Mouse (Mus musculus): ENCODE measurements around the gene Cop1. TPM values are rescaled to one million over a fixed set of nuclear protein-coding genes. Genes with fewer than 3 reads are reported as not detected.

The Cop1 gene
- polyA plus RNA-seq, 1 experiment from 2014 or later: 107 TPM

DNA sequence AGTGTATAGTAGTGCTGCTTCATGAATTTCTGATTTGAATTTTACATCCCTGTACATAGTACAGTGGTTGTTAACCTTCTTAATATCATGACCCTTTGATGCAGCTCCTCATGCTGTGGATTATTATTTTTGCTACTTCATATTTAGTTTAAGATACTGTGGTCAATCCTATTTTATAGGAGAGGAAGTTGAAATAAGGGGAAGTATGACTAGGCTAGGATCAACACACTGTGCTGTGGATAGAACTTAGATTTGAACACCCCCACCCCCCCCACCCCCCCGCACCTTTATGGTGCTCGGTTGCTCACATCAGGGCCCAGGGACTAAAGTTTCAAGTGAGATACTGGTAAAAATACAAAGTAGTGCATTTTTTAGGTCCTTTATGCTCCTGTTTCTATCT, 58.7 kb downstream of the Cop1 start:
- no peaks in the 10 kb centered on the region for H3K9me3 ChIP-seq (ENCODE audit: control insufficient read depth, low read length)
- H3K4me1 ChIP-seq (ENCODE audit: control insufficient read depth in 2 of 2, insufficient read depth in 2 of 2, low read length in 2 of 2): no peaks in the 10 kb centered on the region
- no peak overlapping the region for H3K4me2 ChIP-seq (ENCODE audit: low read length)
- H3K27ac ChIP-seq (replicated peaks in 1 of 2; ENCODE audit: control insufficient read depth in 1 of 2, insufficient read depth in 1 of 2, low read depth in 2 of 2, low read length in 2 of 2): no peak overlapping the region
- no peak overlapping the region for H3K9ac ChIP-seq (ENCODE audit: low read length)
- no peak for ATAC-seq (ENCODE audit: insufficient number of reproducible peaks, insufficient read depth, low FRiP score, low read depth)
- peaks cover 31% of the 10 kb centered on the region for H3K36me3 ChIP-seq (ENCODE audit: control insufficient read depth, insufficient read depth, low read length)
- WGBS: 86% methylated on average over 2 of the region's 2 CpGs
- H3K4me3 ChIP-seq (ENCODE audit: control insufficient read depth in 1 of 2, insufficient read depth in 1 of 2, low read depth in 1 of 2, low read length in 2 of 2): no peak overlapping the region
- H3K27me3 ChIP-seq (ENCODE audit: control insufficient read depth, insufficient read depth, low read length): no peaks in the 10 kb centered on the region

DNA sequence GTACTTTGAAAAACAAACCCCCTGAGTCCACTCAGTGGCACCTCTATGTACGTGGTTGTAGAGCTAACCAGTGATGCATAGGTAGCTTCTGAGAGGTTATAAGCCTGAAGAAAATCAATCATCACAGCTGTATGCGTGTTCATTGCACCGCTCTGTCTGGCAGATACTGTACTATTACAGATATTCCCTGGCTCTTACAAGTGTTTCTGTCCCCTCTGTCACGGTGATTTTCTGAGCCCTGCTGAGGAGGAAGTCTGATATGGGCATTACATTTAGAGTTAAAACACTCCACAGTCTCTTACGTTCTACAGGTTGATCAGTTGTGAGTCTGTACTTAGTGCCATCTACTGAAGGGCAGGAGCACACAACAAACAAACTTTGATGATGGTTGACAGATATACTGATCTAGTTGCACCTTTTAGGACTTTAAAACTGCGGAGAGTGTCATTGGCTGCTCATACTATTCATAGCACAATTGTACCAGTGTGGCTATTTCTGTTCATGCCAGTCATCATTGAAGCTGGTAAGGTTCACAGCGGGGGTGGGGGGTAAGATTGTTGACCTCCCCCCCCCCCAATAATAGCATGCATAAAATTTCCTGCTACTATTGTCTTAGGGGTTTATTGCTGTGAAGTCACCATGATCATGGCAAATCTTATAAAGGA, 69.4 kb downstream of the Cop1 start:
- Histone ChIP-seq H3K4me2 (ENCODE audit: low read length) (peak overlapping the region; percentile 2), H3K27ac (replicated peaks in 1 of 2; ENCODE audit: control insufficient read depth in 1 of 2, insufficient read depth in 1 of 2, low read depth in 2 of 2, low read length in 2 of 2) (peak overlapping the region; percentile 61 to 75), H3K36me3 (ENCODE audit: control insufficient read depth, insufficient read depth, low read length) (0 out of 2 replicates have a peak, but pooled peaks cover 3% of the 10 kb centered on the region), H3K9me3 (ENCODE audit: control insufficient read depth, low read length) (no peaks in the 10 kb centered on the region), H3K9ac (ENCODE audit: low read length) (no peak overlapping the region), H3K4me1 (ENCODE audit: control insufficient read depth in 2 of 2, insufficient read depth in 2 of 2, low read length in 2 of 2) (peaks cover 0 to 3% of the 10 kb centered on the region in 2 experiments; a peak in 1 of 4 replicates), H3K27me3 (ENCODE audit: control insufficient read depth, insufficient read depth, low read length) (no peaks in the 10 kb centered on the region), H3K4me3 (ENCODE audit: control insufficient read depth in 1 of 2, insufficient read depth in 1 of 2, low read depth in 1 of 2, low read length in 2 of 2) (no peak overlapping the region)
- ATAC-seq (ENCODE audit: insufficient number of reproducible peaks, insufficient read depth, low FRiP score, low read depth): peak; percentile 26; the same call in 1 of the 2 replicates
- 46% methylated on average over 7 of the region's 7 CpGs for WGBS

DNA sequence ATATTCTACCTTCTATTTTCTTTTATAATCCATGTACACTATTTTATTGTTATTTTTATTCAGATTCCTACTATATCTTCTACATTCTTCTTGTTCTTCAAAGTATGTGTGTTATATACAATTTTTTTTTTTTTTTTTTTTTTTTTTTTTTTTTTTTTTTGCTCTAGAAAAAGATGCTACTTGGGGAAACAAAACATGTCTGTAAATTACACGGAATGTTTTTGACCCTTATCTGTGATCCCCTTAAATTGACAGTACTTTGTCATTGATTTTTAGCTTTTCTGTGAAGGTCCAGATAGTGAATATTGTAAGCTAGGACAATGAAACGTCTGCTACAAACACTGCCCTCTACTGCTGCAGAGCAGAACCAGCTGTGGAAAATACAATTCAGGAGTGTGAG, 81.5 kb downstream of the Cop1 start:
- Histone ChIP-seq H3K9ac (ENCODE audit: low read length) (no peak overlapping the region), H3K27me3 (ENCODE audit: control insufficient read depth, insufficient read depth, low read length) (no peaks in the 10 kb centered on the region), H3K4me2 (ENCODE audit: low read length) (no peak overlapping the region), H3K27ac (replicated peaks in 1 of 2; ENCODE audit: control insufficient read depth in 1 of 2, insufficient read depth in 1 of 2, low read depth in 2 of 2, low read length in 2 of 2) (no peak overlapping the region), H3K36me3 (ENCODE audit: control insufficient read depth, insufficient read depth, low read length) (peaks cover 42% of the 10 kb centered on the region), H3K4me1 (ENCODE audit: control insufficient read depth in 2 of 2, insufficient read depth in 2 of 2, low read length in 2 of 2) (no peaks in the 10 kb centered on the region), H3K4me3 (ENCODE audit: control insufficient read depth in 1 of 2, insufficient read depth in 1 of 2, low read depth in 1 of 2, low read length in 2 of 2) (no peak overlapping the region), H3K9me3 (ENCODE audit: control insufficient read depth, low read length) (no peaks in the 10 kb centered on the region)
- no peak for ATAC-seq (ENCODE audit: insufficient number of reproducible peaks, insufficient read depth, low FRiP score, low read depth)
- 73% methylated on average over 2 of the region's 2 CpGs for WGBS

DNA sequence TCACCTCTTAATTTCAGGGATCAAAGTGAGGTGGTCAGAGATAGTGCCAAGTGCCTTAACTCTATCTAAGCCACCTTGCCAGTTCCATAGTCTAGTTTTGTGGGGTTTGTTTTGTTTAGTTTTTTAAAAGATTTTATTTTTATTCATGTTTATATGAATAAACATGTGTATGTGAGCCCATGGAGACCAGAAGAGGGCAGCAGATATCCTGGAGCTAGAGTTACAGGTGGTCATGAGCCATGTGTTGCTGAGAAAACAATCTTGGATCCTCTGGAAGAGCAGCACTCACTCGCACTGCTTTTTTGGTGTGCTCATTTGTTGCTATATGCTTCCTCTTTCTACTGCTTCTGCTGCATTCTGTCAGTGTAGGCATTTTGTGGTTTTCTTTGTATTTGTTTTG, 90.5 kb downstream of the Cop1 start:
- Histone ChIP-seq H3K9ac (ENCODE audit: low read length) (no peak overlapping the region), H3K27me3 (ENCODE audit: control insufficient read depth, insufficient read depth, low read length) (no peaks in the 10 kb centered on the region), H3K4me1 (ENCODE audit: control insufficient read depth in 2 of 2, insufficient read depth in 2 of 2, low read length in 2 of 2) (no peaks in the 10 kb centered on the region), H3K27ac (replicated peaks in 1 of 2; ENCODE audit: control insufficient read depth in 1 of 2, insufficient read depth in 1 of 2, low read depth in 2 of 2, low read length in 2 of 2) (no peak overlapping the region), H3K36me3 (ENCODE audit: control insufficient read depth, insufficient read depth, low read length) (peaks cover 37% of the 10 kb centered on the region), H3K9me3 (ENCODE audit: control insufficient read depth, low read length) (no peaks in the 10 kb centered on the region), H3K4me2 (ENCODE audit: low read length) (no peak overlapping the region), H3K4me3 (ENCODE audit: control insufficient read depth in 1 of 2, insufficient read depth in 1 of 2, low read depth in 1 of 2, low read length in 2 of 2) (no peak overlapping the region)
- ATAC-seq (ENCODE audit: insufficient number of reproducible peaks, insufficient read depth, low FRiP score, low read depth): no peak
- 72% methylated on average over 1 of the region's 1 CpGs for WGBS

DNA sequence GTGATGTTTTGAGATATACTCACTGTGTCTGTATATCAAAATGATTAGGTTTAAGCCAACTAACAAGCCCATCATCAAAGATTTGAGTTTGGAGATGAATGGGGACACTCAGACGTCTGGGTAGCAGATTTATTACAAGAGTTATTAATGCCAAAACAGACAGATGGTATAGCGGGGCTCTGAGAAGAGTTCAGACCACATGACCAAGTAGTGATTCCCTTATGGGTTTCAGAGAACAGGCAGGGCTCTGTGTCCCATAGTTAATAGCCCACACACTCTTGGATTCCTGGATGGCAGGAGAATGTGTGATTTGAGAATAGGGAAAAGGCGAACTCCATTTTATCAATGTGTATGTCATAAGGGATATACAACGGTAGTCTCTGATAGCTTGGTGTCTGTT, 98.9 kb downstream of the Cop1 start:
- Histone ChIP-seq H3K36me3 (ENCODE audit: control insufficient read depth, insufficient read depth, low read length) (peaks cover 54% of the 10 kb centered on the region), H3K9ac (ENCODE audit: low read length) (no peak overlapping the region), H3K4me3 (ENCODE audit: control insufficient read depth in 1 of 2, insufficient read depth in 1 of 2, low read depth in 1 of 2, low read length in 2 of 2) (no peak overlapping the region), H3K9me3 (ENCODE audit: control insufficient read depth, low read length) (no peaks in the 10 kb centered on the region), H3K27ac (replicated peaks in 1 of 2; ENCODE audit: control insufficient read depth in 1 of 2, insufficient read depth in 1 of 2, low read depth in 2 of 2, low read length in 2 of 2) (no peak overlapping the region), H3K4me2 (ENCODE audit: low read length) (no peak overlapping the region), H3K27me3 (ENCODE audit: control insufficient read depth, insufficient read depth, low read length) (no peaks in the 10 kb centered on the region), H3K4me1 (ENCODE audit: control insufficient read depth in 2 of 2, insufficient read depth in 2 of 2, low read length in 2 of 2) (no peaks in the 10 kb centered on the region)
- 83% methylated on average over 4 of the region's 4 CpGs for WGBS
- ATAC-seq (ENCODE audit: insufficient number of reproducible peaks, insufficient read depth, low FRiP score, low read depth): no peak

DNA sequence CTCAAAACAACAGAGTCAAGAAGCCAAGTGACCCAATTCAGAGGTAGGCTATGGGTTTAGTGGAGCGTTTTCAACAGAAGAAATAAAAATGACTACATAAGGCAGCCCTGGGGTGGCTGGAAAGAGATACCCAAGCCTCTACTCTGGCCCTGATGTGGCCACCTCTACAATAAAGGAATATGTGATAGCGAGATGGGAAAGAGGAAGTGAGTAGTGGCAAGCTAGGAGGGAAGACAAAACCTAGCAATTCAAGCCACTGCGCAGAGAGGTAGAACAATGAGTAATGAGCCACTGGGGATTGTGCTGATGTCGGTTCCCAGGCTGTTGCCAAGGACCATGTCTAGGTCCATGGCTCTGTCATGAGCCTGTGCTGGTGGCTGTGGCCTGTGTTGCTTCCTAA, 102.0 kb downstream of the Cop1 start:
- no peaks in the 10 kb centered on the region for H3K4me1 ChIP-seq (ENCODE audit: control insufficient read depth in 2 of 2, insufficient read depth in 2 of 2, low read length in 2 of 2)
- H3K27me3 ChIP-seq (ENCODE audit: control insufficient read depth, insufficient read depth, low read length): no peaks in the 10 kb centered on the region
- ATAC-seq (ENCODE audit: insufficient number of reproducible peaks, insufficient read depth, low FRiP score, low read depth): no peak
- 88% methylated on average over 4 of the region's 4 CpGs for WGBS
- no peak overlapping the region for H3K9ac ChIP-seq (ENCODE audit: low read length)
- H3K27ac ChIP-seq (replicated peaks in 1 of 2; ENCODE audit: control insufficient read depth in 1 of 2, insufficient read depth in 1 of 2, low read depth in 2 of 2, low read length in 2 of 2): no peak overlapping the region
- no peaks in the 10 kb centered on the region for H3K9me3 ChIP-seq (ENCODE audit: control insufficient read depth, low read length)
- H3K4me3 ChIP-seq (ENCODE audit: control insufficient read depth in 1 of 2, insufficient read depth in 1 of 2, low read depth in 1 of 2, low read length in 2 of 2): no peak overlapping the region
- peaks cover 41% of the 10 kb centered on the region for H3K36me3 ChIP-seq (ENCODE audit: control insufficient read depth, insufficient read depth, low read length)
- no peak overlapping the region for H3K4me2 ChIP-seq (ENCODE audit: low read length)

DNA sequence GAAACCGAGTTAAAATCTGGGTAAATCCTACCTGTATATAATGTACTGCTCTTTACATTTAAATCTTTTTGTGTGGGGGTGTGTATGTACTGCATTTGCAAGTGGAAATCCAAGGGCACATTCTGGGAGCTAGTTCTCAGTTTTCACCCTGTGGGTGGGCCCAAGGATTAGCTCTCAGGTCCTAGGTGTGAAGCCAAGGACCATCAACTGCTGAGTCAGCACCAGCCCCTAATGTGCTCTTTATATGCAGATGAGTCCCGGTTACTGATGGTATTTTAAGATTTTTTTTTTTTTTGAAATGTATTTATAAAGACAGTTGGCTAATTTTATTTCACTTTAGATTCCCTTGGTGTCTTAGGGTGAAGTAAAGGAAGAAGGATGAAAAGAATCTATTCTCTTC, 110.2 kb downstream of the Cop1 start:
- no peak overlapping the region for H3K27ac ChIP-seq (replicated peaks in 1 of 2; ENCODE audit: control insufficient read depth in 1 of 2, insufficient read depth in 1 of 2, low read depth in 2 of 2, low read length in 2 of 2)
- 65% methylated on average over 2 of the region's 2 CpGs for WGBS
- H3K9me3 ChIP-seq (ENCODE audit: control insufficient read depth, low read length): no peaks in the 10 kb centered on the region

DNA sequence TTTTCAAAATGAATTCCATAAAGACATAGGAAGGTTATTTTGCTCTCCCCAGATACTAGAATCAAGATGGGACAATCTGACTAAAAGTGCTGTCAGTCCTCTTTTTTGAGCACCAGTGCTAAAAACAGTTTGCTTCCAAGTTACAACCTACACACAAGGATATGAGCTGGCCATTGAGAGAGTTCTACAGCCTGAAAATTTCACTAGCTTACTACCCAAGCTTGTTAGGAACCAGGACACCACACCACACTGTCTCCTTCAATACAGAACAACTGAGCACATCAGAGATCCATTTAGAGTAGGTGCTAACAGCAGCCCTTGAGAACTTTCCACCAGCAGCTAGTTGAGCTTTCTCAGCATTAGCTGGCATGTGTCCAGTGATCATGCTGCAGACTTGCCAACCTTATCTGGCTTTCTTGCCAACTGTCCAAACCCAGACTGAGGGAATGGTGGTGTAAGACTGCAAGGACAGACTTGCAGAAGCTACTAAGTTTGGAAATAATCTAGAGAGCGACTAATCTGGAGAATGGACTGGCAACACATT, 123.0 kb downstream of the Cop1 start:
- no peak overlapping the region for H3K4me2 ChIP-seq (ENCODE audit: low read length)
- peak; percentile 75 for ATAC-seq (ENCODE audit: insufficient number of reproducible peaks, insufficient read depth, low FRiP score, low read depth)
- H3K36me3 ChIP-seq (ENCODE audit: control insufficient read depth, insufficient read depth, low read length): peaks cover 13% of the 10 kb centered on the region
- no peak overlapping the region for H3K4me3 ChIP-seq (ENCODE audit: control insufficient read depth in 1 of 2, insufficient read depth in 1 of 2, low read depth in 1 of 2, low read length in 2 of 2)
- peak overlapping the region; percentile 66 to 74 for H3K27ac ChIP-seq (replicated peaks in 1 of 2; ENCODE audit: control insufficient read depth in 1 of 2, insufficient read depth in 1 of 2, low read depth in 2 of 2, low read length in 2 of 2)
- no peak overlapping the region for H3K9ac ChIP-seq (ENCODE audit: low read length)
- no peaks in the 10 kb centered on the region for H3K27me3 ChIP-seq (ENCODE audit: control insufficient read depth, insufficient read depth, low read length)
- 26% methylated on average over 1 of the region's 1 CpGs for WGBS
- H3K4me1 ChIP-seq (ENCODE audit: control insufficient read depth in 2 of 2, insufficient read depth in 2 of 2, low read length in 2 of 2): peaks cover 3 to 17% of the 10 kb centered on the region in 2 experiments; a peak in 3 of 4 replicates
- no peaks in the 10 kb centered on the region for H3K9me3 ChIP-seq (ENCODE audit: control insufficient read depth, low read length)

More for the DNA sequence above, 110.2 kb downstream of the Cop1 start:
- H3K4me3 ChIP-seq (ENCODE audit: control insufficient read depth in 1 of 2, insufficient read depth in 1 of 2, low read depth in 1 of 2, low read length in 2 of 2): no peak overlapping the region
- no peaks in the 10 kb centered on the region for H3K27me3 ChIP-seq (ENCODE audit: control insufficient read depth, insufficient read depth, low read length)
- H3K4me2 ChIP-seq (ENCODE audit: low read length): no peak overlapping the region
- peaks cover 41% of the 10 kb centered on the region for H3K36me3 ChIP-seq (ENCODE audit: control insufficient read depth, insufficient read depth, low read length)
- no peak for ATAC-seq (ENCODE audit: insufficient number of reproducible peaks, insufficient read depth, low FRiP score, low read depth)
- H3K9ac ChIP-seq (ENCODE audit: low read length): no peak overlapping the region
- no peaks in the 10 kb centered on the region for H3K4me1 ChIP-seq (ENCODE audit: control insufficient read depth in 2 of 2, insufficient read depth in 2 of 2, low read length in 2 of 2)

Data from heart, embryonic 14.5 days (tissue).